Mouse (Mus musculus): Measurements from ENCODE around the gene Fam20b. TPM values are rescaled to one million over a fixed set of nuclear protein-coding genes. Genes with fewer than 3 reads are reported as not detected.

Gene Fam20b
- 10 to 100 TPM; 17.8 to 22.9 TPM for polyA plus RNA-seq (2017; shearing (Covaris generic))

DNA sequence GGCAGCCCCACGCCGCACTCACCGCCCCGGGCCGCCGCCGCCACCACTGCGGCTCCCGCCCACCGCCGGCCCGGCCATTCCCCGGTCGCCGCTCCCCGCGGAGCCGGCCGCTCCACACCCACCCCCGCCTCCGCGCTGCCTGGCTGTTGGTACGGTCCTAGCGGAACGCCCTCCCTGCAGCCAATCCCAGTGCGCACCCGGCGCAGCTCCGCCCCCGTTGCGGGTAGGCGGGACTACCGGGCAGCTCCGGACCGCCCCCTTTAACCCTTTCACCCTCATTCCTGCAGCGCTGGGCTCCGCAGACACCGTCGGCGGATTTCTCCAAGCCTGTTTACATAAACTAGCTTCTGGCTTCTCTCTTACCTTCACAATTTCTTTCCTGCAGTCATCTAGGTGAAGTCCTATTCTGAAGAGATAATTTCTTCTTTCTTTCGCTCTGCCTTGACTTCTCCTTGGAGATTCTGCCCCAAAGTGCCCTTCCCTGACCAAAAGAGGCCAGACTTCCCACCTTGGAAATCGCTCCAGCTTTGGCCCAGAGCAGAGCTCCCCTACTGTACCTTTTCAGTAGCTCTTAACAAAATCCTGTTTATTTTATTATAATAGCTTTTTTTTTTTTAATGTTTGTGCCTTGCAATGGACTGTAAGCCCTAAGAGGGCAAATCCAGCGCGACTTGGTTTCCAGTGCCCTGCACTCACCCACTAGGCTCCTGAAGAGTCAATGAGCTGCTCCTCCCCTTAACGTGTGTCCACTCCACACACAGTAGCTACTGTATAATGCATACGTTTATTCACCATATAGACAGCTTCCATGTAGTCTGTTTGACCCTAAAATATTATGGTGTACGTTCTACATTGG is at the start of gene Fam20b:
Gene Fam20b (minus strand): TSS at position 137 of the 856 bp plus-strand sequence.

DNA sequence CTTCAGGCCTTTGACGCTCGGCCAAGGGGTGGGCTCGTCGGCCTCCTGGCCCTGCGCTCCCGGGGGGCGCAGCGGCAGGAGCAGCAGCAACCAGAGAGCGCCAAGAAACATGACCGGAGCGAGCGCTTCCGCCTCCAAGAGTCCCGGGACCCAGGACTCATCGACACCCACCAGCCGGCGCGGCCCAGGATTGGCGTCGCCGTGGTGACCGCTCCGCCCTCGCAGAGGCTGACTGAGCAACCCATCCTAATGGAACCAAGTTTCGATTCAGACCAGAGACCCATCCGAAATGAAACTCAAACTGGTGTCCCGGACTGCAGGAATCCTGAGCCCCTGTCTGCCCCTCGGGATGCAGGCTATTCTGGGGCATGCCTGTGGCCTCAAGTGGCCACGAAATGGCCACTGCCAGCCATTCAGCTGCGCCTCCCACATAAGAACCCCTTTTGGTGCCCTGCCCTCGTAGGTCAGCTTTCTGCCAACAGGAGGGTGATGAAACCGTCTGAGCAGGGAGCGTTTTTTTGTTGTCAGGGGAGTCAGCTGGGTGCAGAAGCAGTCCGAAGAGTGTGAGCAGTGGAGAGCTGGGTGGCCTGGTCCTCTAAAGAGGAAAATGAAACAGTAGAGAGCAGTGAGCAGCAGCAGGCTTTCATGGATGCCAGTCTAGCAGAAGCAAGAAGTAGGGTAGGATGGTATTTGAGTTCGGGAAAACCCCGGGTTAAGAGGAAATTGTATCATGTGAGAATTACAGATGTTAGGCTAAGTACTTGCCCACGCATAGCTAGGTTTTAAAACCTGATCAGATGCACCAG is 44.5 kb downstream of the Fam20b start, which contains the start of gene Tor3a:
Gene Tor3a (minus strand): TSS at position 162 of the 806 bp plus-strand sequence.

Other genes starting within 250 kb of the Fam20b start
- 10 to 100 TPM; 27.9 to 52.9 TPM for gene Soat1, start 244.8 kb downstream of the Fam20b start, polyA plus RNA-seq (2017; shearing (Covaris generic))
- 1 to 10 TPM in 1 of 2 experiments, under 1 TPM in 1; 0.79 to 1.2 TPM for gene Gm10031, start 195.1 kb downstream of the Fam20b start, polyA plus RNA-seq (2017; shearing (Covaris generic))
- 1 to 10 TPM; 4.4 to 5.0 TPM for gene Abl2, start 160.3 kb downstream of the Fam20b start, polyA plus RNA-seq (2017; shearing (Covaris generic))
- 10 to 100 TPM; 24.1 to 42.0 TPM for gene Tor3a, start 44.7 kb downstream of the Fam20b start, polyA plus RNA-seq (2017; shearing (Covaris generic))
- 1 to 10 TPM in 1 of 2 experiments, under 1 TPM in 1; 0.06 to 1.0 TPM for gene Angptl1, start 119.5 kb upstream of the Fam20b start, polyA plus RNA-seq (2017; shearing (Covaris generic))
- 10 to 100 TPM; 43.6 to 69.5 TPM for gene Ralgps2, start 220.5 kb upstream of the Fam20b start, polyA plus RNA-seq (2017; shearing (Covaris generic))